Mouse (Mus musculus): ENCODE data around the gene Arl5c. TPM values are rescaled to one million over a fixed set of nuclear protein-coding genes. Genes with fewer than 3 reads are reported as not detected.
"Not testable (repeated sequence)": the region's sequence is repeated elsewhere in the genome, so short reads cannot be mapped to it uniquely, and the experiment has no call there.

The Arl5c gene
- total RNA-seq, 4 experiments from 2014 or later: 1.5 to 2.1 (median 1.7) TPM

- no peak for DNase-seq (ENCODE audit: low spot score in 2 of 2)
These were observed 35.1 kb downstream of the Arl5c start for GRCm38 (mm10) chr11:97960907-97961306.

GRCm38 (mm10) chr11:97959300-97959680 lies 36.7 kb downstream of the Arl5c start:
- DNase-seq (ENCODE audit: low spot score in 2 of 2): no peak

- no peak for DNase-seq (ENCODE audit: low spot score in 2 of 2)
These were observed 37.2 kb downstream of the Arl5c start for GRCm38 (mm10) chr11:97958641-97959299.

GRCm38 (mm10) chr11:97956905-97957560 lies 38.9 kb downstream of the Arl5c start:
- no peak for DNase-seq (ENCODE audit: low spot score in 2 of 2)

DNA sequence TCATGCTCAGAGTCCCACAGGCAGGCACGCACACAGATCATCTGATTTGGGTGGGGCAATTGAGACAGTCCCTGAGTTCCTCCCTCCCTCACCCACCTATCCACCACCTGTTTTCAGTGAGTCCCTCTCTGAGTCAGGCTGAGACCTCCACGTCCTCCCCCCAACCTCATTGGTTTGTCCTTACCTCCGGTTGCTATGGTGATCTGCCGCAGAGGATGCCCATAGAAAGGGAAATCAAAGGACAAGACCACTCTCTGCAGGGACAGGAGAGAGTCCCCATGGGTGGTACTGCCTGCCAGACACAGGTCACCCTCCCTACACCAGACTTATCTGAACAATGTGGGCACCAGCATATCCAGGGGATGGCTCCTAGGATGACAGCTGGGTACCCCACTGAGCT lies 40.1 kb downstream of the Arl5c start:
- DNase-seq (ENCODE audit: low spot score in 2 of 2): no peak

GRCm38 (mm10) chr11:97955146-97955902 lies 40.7 kb downstream of the Arl5c start:
- DNase-seq (ENCODE audit: low spot score in 2 of 2): no peak

DNA sequence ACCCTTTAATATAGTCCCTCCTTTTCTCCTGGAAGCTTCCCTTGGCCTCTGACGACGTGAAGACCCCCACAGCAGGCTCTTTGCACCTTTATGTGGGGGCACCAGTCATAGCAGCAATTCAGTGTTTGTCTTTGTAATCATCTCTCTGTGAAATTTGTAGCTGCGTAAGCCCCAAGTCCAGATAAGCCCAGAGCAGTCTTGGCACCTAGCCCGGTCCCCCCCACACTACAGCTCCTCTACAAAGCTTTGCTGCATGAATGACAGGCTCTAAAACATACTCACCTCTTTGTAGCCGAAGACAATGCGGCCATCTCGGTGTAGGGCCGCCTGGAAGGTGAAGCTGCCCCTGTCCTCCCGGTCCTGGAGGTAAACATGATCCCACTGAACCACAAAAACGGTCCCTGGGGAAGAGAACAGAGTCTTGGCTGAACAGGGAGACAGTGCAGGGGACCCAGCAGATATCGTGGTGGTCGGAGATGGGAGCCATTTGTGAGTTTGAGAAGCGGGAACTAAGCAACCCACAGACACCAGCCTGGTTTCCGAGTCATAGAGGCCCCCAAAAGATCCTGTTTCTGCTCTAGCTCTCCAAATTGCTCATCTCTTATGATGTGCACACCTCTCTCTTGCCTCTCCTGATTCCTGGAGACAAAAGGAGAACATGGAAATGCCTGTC lies 41.4 kb downstream of the Arl5c start:
- no peak for DNase-seq (ENCODE audit: low spot score in 2 of 2)

DNA sequence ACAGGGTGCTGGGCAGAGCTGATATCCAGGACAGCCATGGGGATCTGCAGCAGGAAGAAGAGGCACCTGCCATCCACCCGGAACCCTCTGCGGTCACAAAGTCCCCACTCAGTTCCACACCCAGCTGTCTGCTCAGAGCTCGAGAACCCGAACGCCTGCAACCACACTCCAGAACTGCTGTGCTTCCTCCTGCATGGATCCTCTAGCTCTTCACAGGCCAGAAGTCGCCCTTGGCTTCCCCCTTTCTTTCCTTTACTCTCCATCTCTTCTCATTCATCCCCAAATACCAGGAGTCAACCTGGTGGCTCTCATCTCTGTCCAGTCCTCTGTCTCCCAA lies 42.1 kb downstream of the Arl5c start:
- DNase-seq (ENCODE audit: low spot score in 2 of 2): no peak

GRCm38 (mm10) chr11:97953179-97953938 lies 42.6 kb downstream of the Arl5c start:
- no peak for DNase-seq (ENCODE audit: low spot score in 2 of 2)

GRCm38 (mm10) chr11:97952367-97953006 lies 43.5 kb downstream of the Arl5c start:
- no peak for DNase-seq (ENCODE audit: low spot score in 2 of 2)

DNA sequence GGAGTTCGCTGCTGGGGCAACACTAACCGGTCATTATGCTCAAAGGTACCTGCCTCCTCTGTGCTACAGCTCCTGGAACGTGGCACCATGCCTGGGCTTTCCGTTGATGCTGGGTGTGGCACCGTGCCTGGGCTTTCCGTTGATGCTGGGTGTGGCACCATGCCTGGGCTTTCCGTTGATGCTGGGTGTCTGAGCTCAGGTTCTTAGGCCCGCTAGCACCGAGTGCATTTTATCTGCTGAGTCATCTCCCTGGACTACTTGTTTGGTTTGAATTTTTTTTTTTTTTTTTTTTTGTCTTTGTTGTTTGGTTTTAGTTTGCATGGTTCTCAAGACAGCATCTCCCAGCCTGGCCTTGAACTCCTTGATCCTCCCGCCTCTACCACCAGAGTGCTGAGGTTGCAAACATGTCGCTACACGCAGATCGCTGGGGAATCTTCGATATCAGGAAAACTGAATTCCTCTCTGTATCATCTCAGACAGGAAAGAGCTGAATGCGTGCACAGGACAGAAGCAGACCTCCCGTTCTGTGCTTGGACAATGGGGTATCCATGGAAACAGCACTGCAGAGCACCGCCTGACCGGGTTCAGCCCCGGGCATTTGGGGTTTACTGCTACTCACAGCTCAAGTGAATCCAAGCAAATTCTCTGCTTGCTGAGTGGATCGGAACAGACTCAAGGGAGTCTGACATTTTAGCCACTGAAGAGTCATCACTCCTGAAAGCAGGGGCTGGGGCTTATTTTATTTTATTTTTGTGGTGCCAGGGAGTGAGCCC lies 46.1 kb downstream of the Arl5c start:
- no peak for DNase-seq (ENCODE audit: low spot score in 2 of 2)

DNA sequence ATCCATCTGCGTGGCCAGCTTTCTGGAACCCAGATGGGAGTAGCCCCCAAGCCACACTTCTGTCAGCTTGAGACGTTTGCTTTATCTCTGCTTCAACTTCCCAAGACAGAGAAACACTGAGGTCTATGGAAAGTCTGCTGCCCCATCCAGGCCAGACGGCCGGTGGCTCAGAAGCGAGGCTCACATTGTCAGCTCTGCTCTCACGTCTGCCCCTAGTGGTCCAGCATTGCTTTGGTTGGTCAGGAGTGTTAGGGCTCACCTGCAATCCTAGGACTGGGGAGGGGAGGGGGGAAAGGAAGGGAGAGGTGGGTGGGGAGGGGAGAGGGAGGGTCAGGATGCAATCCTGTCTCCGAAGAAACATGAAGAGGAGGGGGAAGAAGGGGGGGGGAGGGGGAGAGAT lies 48.6 kb downstream of the Arl5c start:
- DNase-seq (ENCODE audit: low spot score in 2 of 2): no peak

GRCm38 (mm10) chr11:97945738-97946289 lies 50.2 kb downstream of the Arl5c start:
- not testable (repeated sequence) for DNase-seq (ENCODE audit: low spot score in 2 of 2)

DNA sequence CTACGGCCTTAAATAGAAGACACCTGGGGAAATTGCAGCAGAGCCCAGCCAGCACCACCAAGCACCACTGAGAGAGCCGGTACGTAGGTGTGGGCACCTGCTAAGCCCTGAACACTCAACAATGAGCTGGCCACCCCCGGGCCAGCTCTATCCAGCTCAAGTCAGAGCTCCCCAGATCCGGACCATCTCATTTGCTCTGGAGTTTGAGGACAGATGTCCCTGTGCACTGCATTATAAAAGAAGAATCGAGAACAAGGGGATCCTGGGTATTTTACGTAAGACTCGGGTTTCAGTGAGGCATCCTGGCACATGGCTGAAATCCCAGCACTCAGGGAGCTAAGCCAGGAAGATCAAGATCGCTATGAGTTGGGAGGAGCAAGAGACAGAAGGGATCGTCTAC lies 51.0 kb downstream of the Arl5c start:
- DNase-seq (ENCODE audit: low spot score in 2 of 2): peak in 1 of 2 experiments; percentile 77

DNA sequence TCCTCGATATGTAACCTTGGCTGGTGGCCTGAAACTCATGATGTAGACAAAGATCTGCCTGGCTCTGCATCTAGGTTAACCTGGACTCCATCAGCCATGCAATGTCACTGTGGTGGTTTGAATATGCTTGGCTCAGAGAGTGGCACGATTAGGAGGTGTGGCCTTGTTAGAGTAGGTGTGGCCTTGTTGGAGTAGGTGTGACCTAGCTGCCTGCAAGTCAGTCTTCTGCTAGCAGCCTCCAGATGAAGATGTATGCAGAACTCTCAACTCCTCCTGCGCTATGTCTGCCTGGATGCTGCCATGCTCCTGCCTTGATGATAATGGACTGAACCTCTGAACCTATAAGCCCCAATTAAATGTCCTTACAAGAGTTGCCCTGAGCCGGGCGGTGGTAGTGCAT lies 52.7 kb downstream of the Arl5c start:
- DNase-seq (ENCODE audit: low spot score in 2 of 2): no peak

DNA sequence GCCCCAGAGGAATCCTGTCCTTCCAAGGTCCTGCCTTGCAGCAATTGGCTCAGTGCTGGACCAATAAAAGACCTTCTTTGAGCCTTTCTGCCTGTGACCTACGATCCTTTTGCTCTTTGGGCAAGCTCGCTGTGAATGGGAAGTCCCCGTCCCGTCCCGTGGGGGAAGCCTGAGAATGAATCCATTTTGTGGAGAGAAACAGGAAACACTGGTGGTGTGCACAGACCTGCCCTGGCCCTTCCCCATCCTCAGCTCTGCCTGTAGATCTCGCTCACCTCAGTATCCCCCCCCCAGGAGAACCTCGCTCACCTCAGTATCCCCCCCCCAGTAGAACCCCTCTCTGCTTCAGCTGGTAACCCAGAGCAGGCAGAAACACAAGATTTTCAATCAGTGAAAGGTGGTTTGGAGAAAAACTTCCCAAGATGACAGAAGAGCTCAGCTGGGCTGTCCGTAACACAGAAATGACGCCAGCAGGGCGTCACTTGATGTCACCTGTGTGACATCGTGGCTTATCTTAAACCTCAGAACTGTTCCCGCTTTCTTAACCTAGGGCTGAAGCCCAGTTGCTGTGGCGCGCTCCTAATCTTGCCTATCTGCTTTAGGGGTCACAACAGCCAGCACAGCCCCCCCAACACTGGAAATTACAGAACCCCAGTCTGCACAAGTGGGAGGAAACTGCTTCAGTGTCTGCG lies 53.4 kb downstream of the Arl5c start:
- DNase-seq (ENCODE audit: low spot score in 2 of 2): no peak
